Mouse (Mus musculus): Measurements from ENCODE around the gene Mysm1. TPM values are rescaled to one million over a fixed set of nuclear protein-coding genes. Genes with fewer than 3 reads are reported as not detected.

The Mysm1 gene
- polyA plus RNA-seq, 1 experiment from 2014 or later = 32.4 TPM

GRCm38 (mm10) chr4:95008175-95009057 is 29.5 kb upstream of the Mysm1 start:
- H3K4me3 ChIP-seq (ENCODE audit: low read depth, low read length) = no peak overlapping the region
- peak; percentile 52; the same call in 1 of the 2 replicates for ATAC-seq (replicated peaks; ENCODE audit: low FRiP score, low TSS enrichment, low read depth)
- no peak overlapping the region for H3K27ac ChIP-seq (ENCODE audit: low read depth)
- H3K4me2 ChIP-seq (ENCODE audit: low read length) = no peak overlapping the region
- peak; percentile 89 for DNase-seq (ENCODE audit: low spot score)
- H3K27me3 ChIP-seq (replicated peaks; ENCODE audit: control insufficient read depth, insufficient read depth, low read length) = no peaks in the 10 kb centered on the region
- no peak overlapping the region for H3K9ac ChIP-seq (ENCODE audit: low read length)
- H3K4me1 ChIP-seq (replicated peaks; ENCODE audit: control insufficient read depth, insufficient read depth, low read length) = no peaks in the 10 kb centered on the region
- peaks cover 3% of the 10 kb centered on the region; the same call in 1 of the 2 replicates for H3K9me3 ChIP-seq (ENCODE audit: control insufficient read depth, low read length)
- 43% methylated on average over 13 of the region's 13 CpGs for WGBS
- H3K36me3 ChIP-seq (ENCODE audit: control insufficient read depth, insufficient read depth, low read length) = no peaks in the 10 kb centered on the region

GRCm38 (mm10) chr4:95007759-95008158 is 28.9 kb upstream of the Mysm1 start:
- WGBS = 59% methylated on average over 8 of the region's 8 CpGs
- ATAC-seq (replicated peaks; ENCODE audit: low FRiP score, low TSS enrichment, low read depth) = no peak

GRCm38 (mm10) chr4:95005251-95005830 is 26.4 kb upstream of the Mysm1 start:
- Histone ChIP-seq H3K9me3 (ENCODE audit: control insufficient read depth, low read length) (no peaks in the 10 kb centered on the region), H3K4me1 (replicated peaks; ENCODE audit: control insufficient read depth, insufficient read depth, low read length) (no peaks in the 10 kb centered on the region), H3K27me3 (replicated peaks; ENCODE audit: control insufficient read depth, insufficient read depth, low read length) (no peaks in the 10 kb centered on the region), H3K4me3 (ENCODE audit: low read depth, low read length) (no peak overlapping the region), H3K36me3 (ENCODE audit: control insufficient read depth, insufficient read depth, low read length) (no peaks in the 10 kb centered on the region), H3K4me2 (ENCODE audit: low read length) (no peak overlapping the region), H3K27ac (ENCODE audit: low read depth) (no peak overlapping the region), H3K9ac (ENCODE audit: low read length) (no peak overlapping the region)
- no peak for DNase-seq (ENCODE audit: low spot score)
- 69% methylated on average over 6 of the region's 6 CpGs for WGBS
- ATAC-seq (replicated peaks; ENCODE audit: low FRiP score, low TSS enrichment, low read depth) = peak; percentile 48; the same call in 1 of the 2 replicates

More at GRCm38 (mm10) chr4:95007759-95008158, 28.9 kb upstream of the Mysm1 start:
- Histone ChIP-seq H3K27ac (ENCODE audit: low read depth) (no peak overlapping the region), H3K27me3 (replicated peaks; ENCODE audit: control insufficient read depth, insufficient read depth, low read length) (no peaks in the 10 kb centered on the region), H3K4me3 (ENCODE audit: low read depth, low read length) (no peak overlapping the region), H3K4me2 (ENCODE audit: low read length) (no peak overlapping the region), H3K36me3 (ENCODE audit: control insufficient read depth, insufficient read depth, low read length) (no peaks in the 10 kb centered on the region), H3K9me3 (ENCODE audit: control insufficient read depth, low read length) (peaks cover 3% of the 10 kb centered on the region; the same call in 1 of the 2 replicates), H3K9ac (ENCODE audit: low read length) (no peak overlapping the region), H3K4me1 (replicated peaks; ENCODE audit: control insufficient read depth, insufficient read depth, low read length) (no peaks in the 10 kb centered on the region)
- DNase-seq (ENCODE audit: low spot score) = no peak

GRCm38 (mm10) chr4:95001043-95001775 is 22.3 kb upstream of the Mysm1 start:
- Histone ChIP-seq H3K4me1 (replicated peaks; ENCODE audit: control insufficient read depth, insufficient read depth, low read length) (no peaks in the 10 kb centered on the region), H3K36me3 (ENCODE audit: control insufficient read depth, insufficient read depth, low read length) (no peaks in the 10 kb centered on the region), H3K27ac (ENCODE audit: low read depth) (no peak overlapping the region), H3K4me2 (ENCODE audit: low read length) (no peak overlapping the region), H3K27me3 (replicated peaks; ENCODE audit: control insufficient read depth, insufficient read depth, low read length) (no peaks in the 10 kb centered on the region), H3K9ac (ENCODE audit: low read length) (no peak overlapping the region), H3K4me3 (ENCODE audit: low read depth, low read length) (no peak overlapping the region), H3K9me3 (ENCODE audit: control insufficient read depth, low read length) (no peaks in the 10 kb centered on the region)
- 70% methylated on average over 6 of the region's 6 CpGs for WGBS
- ATAC-seq (replicated peaks; ENCODE audit: low FRiP score, low TSS enrichment, low read depth) (no peak), DNase-seq (ENCODE audit: low spot score) (no peak)

GRCm38 (mm10) chr4:95000147-95000546 is 21.2 kb upstream of the Mysm1 start:
- H3K9ac ChIP-seq (ENCODE audit: low read length) = no peak overlapping the region
- no peaks in the 10 kb centered on the region for H3K4me1 ChIP-seq (replicated peaks; ENCODE audit: control insufficient read depth, insufficient read depth, low read length)
- DNase-seq (ENCODE audit: low spot score) (no peak), ATAC-seq (replicated peaks; ENCODE audit: low FRiP score, low TSS enrichment, low read depth) (no peak)
- no peaks in the 10 kb centered on the region for H3K27me3 ChIP-seq (replicated peaks; ENCODE audit: control insufficient read depth, insufficient read depth, low read length)
- H3K4me3 ChIP-seq (ENCODE audit: low read depth, low read length) = no peak overlapping the region
- no peak overlapping the region for H3K4me2 ChIP-seq (ENCODE audit: low read length)
- no peaks in the 10 kb centered on the region for H3K36me3 ChIP-seq (ENCODE audit: control insufficient read depth, insufficient read depth, low read length)
- 64% methylated on average over 1 of the region's 1 CpGs for WGBS
- H3K9me3 ChIP-seq (ENCODE audit: control insufficient read depth, low read length) = no peaks in the 10 kb centered on the region
- no peak overlapping the region for H3K27ac ChIP-seq (ENCODE audit: low read depth)

GRCm38 (mm10) chr4:94999249-94999648 is 20.3 kb upstream of the Mysm1 start:
- no peak overlapping the region for H3K27ac ChIP-seq (ENCODE audit: low read depth)
- H3K4me3 ChIP-seq (ENCODE audit: low read depth, low read length) = no peak overlapping the region
- H3K27me3 ChIP-seq (replicated peaks; ENCODE audit: control insufficient read depth, insufficient read depth, low read length) = no peaks in the 10 kb centered on the region
- no peaks in the 10 kb centered on the region for H3K4me1 ChIP-seq (replicated peaks; ENCODE audit: control insufficient read depth, insufficient read depth, low read length)
- no peak overlapping the region for H3K4me2 ChIP-seq (ENCODE audit: low read length)
- H3K9me3 ChIP-seq (ENCODE audit: control insufficient read depth, low read length) = no peaks in the 10 kb centered on the region
- H3K9ac ChIP-seq (ENCODE audit: low read length) = no peak overlapping the region
- 66% methylated on average over 3 of the region's 3 CpGs for WGBS
- DNase-seq (ENCODE audit: low spot score) (no peak), ATAC-seq (replicated peaks; ENCODE audit: low FRiP score, low TSS enrichment, low read depth) (no peak)
- H3K36me3 ChIP-seq (ENCODE audit: control insufficient read depth, insufficient read depth, low read length) = no peaks in the 10 kb centered on the region

GRCm38 (mm10) chr4:94995862-94996261 is 17.0 kb upstream of the Mysm1 start:
- H3K4me2 ChIP-seq (ENCODE audit: low read length) = no peak overlapping the region
- H3K9ac ChIP-seq (ENCODE audit: low read length) = no peak overlapping the region
- no peaks in the 10 kb centered on the region for H3K27me3 ChIP-seq (replicated peaks; ENCODE audit: control insufficient read depth, insufficient read depth, low read length)
- no peaks in the 10 kb centered on the region for H3K36me3 ChIP-seq (ENCODE audit: control insufficient read depth, insufficient read depth, low read length)
- WGBS = 81% methylated on average over 4 of the region's 4 CpGs
- ATAC-seq (replicated peaks; ENCODE audit: low FRiP score, low TSS enrichment, low read depth) = no peak
- no peaks in the 10 kb centered on the region for H3K9me3 ChIP-seq (ENCODE audit: control insufficient read depth, low read length)
- no peak overlapping the region for H3K27ac ChIP-seq (ENCODE audit: low read depth)
- no peak for DNase-seq (ENCODE audit: low spot score)
- H3K4me1 ChIP-seq (replicated peaks; ENCODE audit: control insufficient read depth, insufficient read depth, low read length) = no peaks in the 10 kb centered on the region
- no peak overlapping the region for H3K4me3 ChIP-seq (ENCODE audit: low read depth, low read length)

GRCm38 (mm10) chr4:94990204-94990603 is 11.3 kb upstream of the Mysm1 start:
- Histone ChIP-seq H3K36me3 (ENCODE audit: control insufficient read depth, insufficient read depth, low read length) (no peaks in the 10 kb centered on the region), H3K27ac (ENCODE audit: low read depth) (no peak overlapping the region), H3K9ac (ENCODE audit: low read length) (no peak overlapping the region), H3K4me3 (ENCODE audit: low read depth, low read length) (no peak overlapping the region), H3K4me1 (replicated peaks; ENCODE audit: control insufficient read depth, insufficient read depth, low read length) (no peaks in the 10 kb centered on the region), H3K27me3 (replicated peaks; ENCODE audit: control insufficient read depth, insufficient read depth, low read length) (no peaks in the 10 kb centered on the region), H3K9me3 (ENCODE audit: control insufficient read depth, low read length) (no peaks in the 10 kb centered on the region), H3K4me2 (ENCODE audit: low read length) (no peak overlapping the region)
- 47% methylated on average over 3 of the region's 3 CpGs for WGBS
- ATAC-seq (replicated peaks; ENCODE audit: low FRiP score, low TSS enrichment, low read depth) (no peak), DNase-seq (ENCODE audit: low spot score) (no peak)
